Mouse (Mus musculus) natural killer cell, adult 2 months (primary cell): ENCODE results near the gene Creg2.

ENCODE experiments used
- DNase-seq, 2 experiments: peaks; one replicate each; pipeline ENCODE4 v3.0.0; 2022; ENCODE audit warnings: low spot score in 2 of 2

Creg2 gene

GRCm38 (mm10) chr1:39650435-39651240, 636 bp downstream of the Creg2 start:
- peak; percentile 3 to 9 for DNase-seq

- no peak for DNase-seq
Measured at GRCm38 (mm10) chr1:39649691-39650434, 1.4 kb downstream of the Creg2 start.

- no peak for DNase-seq
Measured at GRCm38 (mm10) chr1:39648584-39648983, 2.7 kb downstream of the Creg2 start.

- no peak for DNase-seq
Measured at GRCm38 (mm10) chr1:39645905-39646759, 5.1 kb downstream of the Creg2 start.

GRCm38 (mm10) chr1:39644333-39644732, 6.9 kb downstream of the Creg2 start:
- DNase-seq, result no peak

GRCm38 (mm10) chr1:39641667-39642066, 9.6 kb downstream of the Creg2 start:
- no peak for DNase-seq

- no peak for DNase-seq
Measured at GRCm38 (mm10) chr1:39637139-39637538, 14.1 kb downstream of the Creg2 start.

- no peak for DNase-seq
Measured at GRCm38 (mm10) chr1:39636660-39637059, 14.6 kb downstream of the Creg2 start.

- DNase-seq, result no peak
Measured at GRCm38 (mm10) chr1:39636196-39636595, 15.1 kb downstream of the Creg2 start.

GRCm38 (mm10) chr1:39628606-39629005, 22.7 kb downstream of the Creg2 start:
- DNase-seq, result no peak

GRCm38 (mm10) chr1:39625491-39625890, 25.8 kb downstream of the Creg2 start:
- DNase-seq, result no peak

- no peak for DNase-seq
Measured at GRCm38 (mm10) chr1:39623729-39624128, 27.5 kb downstream of the Creg2 start.

GRCm38 (mm10) chr1:39623106-39623505, 28.2 kb downstream of the Creg2 start:
- no peak for DNase-seq

- DNase-seq, result no peak
Measured at GRCm38 (mm10) chr1:39618524-39618923, 32.8 kb downstream of the Creg2 start.

GRCm38 (mm10) chr1:39615526-39615925, 35.7 kb downstream of the Creg2 start:
- DNase-seq, result no peak

- peak; percentile 26 to 41 for DNase-seq
Measured at GRCm38 (mm10) chr1:39614462-39615279, 36.6 kb downstream of the Creg2 start.

GRCm38 (mm10) chr1:39613061-39613460, 38.2 kb downstream of the Creg2 start:
- no peak for DNase-seq

- DNase-seq, result no peak
Measured at GRCm38 (mm10) chr1:39612491-39612890, 38.8 kb downstream of the Creg2 start.

GRCm38 (mm10) chr1:39608534-39608933, 42.7 kb downstream of the Creg2 start:
- peak in 1 of 2 experiments; percentile 26 for DNase-seq

- DNase-seq, result no peak
Measured at GRCm38 (mm10) chr1:39602477-39602876, 48.8 kb downstream of the Creg2 start.

GRCm38 (mm10) chr1:39598726-39599125, 52.5 kb downstream of the Creg2 start:
- no peak for DNase-seq
